Mouse (Mus musculus) neutrophil, adult 5-6 weeks (primary cell): ENCODE results near the gene Tfdp2. TPM values are rescaled to one million over a fixed set of nuclear protein-coding genes. Genes with fewer than 3 reads are reported as not detected.
"Not testable (repeated sequence)": the region's sequence is repeated elsewhere in the genome, so short reads cannot be mapped to it uniquely, and the experiment has no call there.

Source experiments
- ATAC-seq: fragments of 151-379, 151-347 bp; 2 replicates; pipeline ENCODE4 v1.8.0; 2017; ENCODE audit warnings: mild to moderate bottlenecking, moderate TSS enrichment; ENCODE audit not compliant: insufficient number of reproducible peaks, poor library complexity, low FRiP score, severe bottlenecking; ENCODE audit errors: extremely low read depth
- total RNA-seq: library from RNA; stranded (forward); fragments of 200-1000 nt; gene quantifications from 2 replicates; pipeline ENCODE4 v1.2.3, GENCODE M21; 2017

Tfdp2 gene
- 31.3 and 32.0 TPM in 2 replicates for total RNA-seq

- ATAC-seq: peak; percentile 91
These were observed at the start of gene Tfdp2 for GRCm38 (mm10) chr9:96195885-96196622. Gene Tfdp2, plus strand, starts transcription at chr9:96196275.

DNA sequence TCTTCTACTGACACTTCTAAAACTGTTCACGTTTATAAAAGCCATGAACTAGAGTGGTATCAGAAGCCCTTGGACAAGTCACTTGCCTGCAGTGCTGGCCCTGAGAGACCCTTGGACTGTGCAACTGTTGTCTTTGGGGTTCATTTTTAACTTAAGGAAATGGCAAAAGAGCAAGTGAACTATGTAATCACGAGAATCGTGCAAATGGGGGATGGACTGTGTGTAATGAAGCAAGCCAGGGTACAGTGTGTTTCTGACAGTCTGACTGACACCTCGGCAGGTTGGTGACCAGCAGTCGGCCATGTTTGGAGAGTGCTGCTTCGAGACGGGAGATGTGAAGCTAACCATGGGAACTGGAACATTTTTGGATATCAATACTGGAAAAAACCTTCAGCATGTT lies 43.3 kb upstream of the Tfdp2 start:
- ATAC-seq: no peak

- no peak for ATAC-seq
These were observed 37.6 kb upstream of the Tfdp2 start for GRCm38 (mm10) chr9:96158431-96158830.

DNA sequence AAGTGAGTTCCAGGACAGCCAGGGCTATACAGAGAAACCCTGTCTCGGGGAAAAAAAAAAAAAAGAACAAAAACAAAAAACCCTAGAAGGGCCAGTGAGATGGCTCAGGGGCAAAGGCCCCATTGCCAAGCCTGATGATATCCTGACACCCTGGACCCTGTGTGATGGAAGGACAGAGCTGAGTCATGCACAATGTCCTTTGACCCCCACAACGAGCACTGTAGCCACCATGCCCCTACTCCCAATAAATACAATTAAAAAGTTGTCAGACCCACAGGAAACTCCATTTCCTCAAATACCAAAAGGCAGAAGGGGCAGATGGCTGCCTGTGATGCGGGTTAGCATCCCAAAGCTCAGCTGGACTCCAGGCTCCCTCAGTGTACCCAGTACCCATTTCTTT lies 37.0 kb upstream of the Tfdp2 start:
- ATAC-seq: no peak

DNA sequence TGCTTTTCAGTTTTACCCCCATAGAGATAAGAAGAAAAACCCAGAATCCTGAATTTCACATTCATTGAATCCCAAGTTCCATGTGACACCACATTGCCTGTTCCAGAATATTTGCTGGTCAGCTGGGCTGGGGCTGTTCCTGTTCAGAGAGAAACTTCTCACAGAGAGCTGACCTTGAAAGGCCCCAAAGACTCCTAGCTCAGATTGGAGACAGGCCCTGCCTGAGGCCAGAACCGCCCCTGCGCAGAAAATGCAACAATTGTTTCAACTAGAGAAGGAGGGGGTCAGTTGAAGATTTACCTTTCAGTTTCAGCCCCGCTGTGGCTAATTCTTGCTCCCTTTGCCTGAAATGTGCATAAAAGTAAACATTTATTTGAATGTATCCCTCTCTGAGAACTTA lies 35.3 kb upstream of the Tfdp2 start:
- ATAC-seq: no peak

DNA sequence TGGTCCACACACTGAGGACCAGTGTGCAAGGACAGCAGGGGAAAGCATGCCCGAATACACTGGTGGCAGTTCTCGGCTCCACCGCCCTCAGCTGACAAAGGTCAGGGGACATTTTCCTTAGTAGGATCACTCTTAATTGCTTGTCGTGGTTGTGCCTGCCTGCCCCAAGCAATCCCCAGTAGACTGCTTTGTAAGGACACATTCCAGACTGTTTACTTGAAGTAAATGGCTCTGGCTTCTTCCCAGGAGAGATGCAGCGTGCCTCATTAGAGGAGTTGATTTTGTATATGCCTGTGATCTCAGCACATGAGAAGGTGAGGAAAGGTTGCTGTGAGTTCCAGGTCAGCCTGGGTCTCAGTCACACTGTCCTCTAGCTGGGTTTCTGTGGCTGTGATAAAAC lies 33.7 kb upstream of the Tfdp2 start:
- no peak for ATAC-seq

DNA sequence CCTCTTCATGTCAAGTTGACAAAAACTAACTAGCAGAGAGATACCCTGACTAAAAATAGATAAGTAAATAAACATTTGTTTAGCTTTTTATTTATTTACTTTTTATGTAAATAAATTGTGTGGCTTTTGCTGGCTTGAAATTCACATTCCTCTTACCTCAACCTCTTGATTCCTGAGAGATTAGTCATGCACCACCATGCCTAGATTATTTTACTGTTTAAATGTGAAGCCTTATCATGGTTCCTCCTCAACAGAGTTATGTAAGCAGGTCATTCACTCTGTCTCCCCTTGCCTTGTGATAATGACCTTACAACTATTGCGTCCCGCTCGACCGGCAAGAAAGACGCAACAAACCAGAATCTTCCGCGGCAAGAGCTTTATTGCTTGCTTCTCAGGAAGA lies 32.6 kb upstream of the Tfdp2 start:
- ATAC-seq: no peak

DNA sequence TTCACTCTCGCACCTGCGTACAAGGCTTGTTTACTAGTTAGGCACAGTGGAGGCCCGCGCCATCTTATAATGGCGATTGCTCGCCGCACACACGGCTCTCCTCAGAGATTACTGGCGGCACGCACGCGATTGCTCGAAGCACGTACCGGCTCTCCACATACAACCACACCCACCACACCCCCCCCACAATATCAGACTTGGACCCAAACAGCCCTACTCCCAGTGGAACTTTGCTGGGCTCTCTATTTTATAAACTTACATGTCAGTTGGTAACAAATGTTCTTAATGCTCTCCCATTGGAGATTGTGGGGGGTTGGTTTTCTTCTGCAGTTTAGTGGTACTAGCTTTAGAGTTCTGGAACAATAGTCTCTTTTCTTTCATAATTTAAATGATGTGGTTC lies 32.1 kb upstream of the Tfdp2 start:
- not testable (repeated sequence) for ATAC-seq

DNA sequence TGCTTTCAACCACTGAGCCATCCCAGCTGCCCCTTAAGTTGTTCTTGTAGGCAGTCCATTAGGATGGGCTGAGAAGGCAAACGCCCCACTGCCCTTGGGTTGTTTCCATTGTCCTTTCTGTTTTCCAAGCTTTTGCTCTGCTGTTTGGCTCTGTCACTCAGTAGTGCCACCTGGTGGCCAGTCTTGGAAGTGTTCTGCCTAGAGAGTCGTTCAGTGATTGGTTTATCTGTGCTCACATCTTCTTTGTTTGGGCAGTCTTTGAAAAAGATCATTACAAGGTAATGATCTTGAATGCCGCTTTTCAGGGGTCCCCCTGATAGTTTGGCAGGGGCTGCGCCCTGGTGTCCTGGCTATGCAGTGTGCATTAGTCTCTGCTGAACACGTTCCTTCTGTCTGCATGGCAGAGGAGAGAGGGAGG lies 28.9 kb upstream of the Tfdp2 start:
- peak; percentile 74; the same call in 1 of the 2 replicates for ATAC-seq

GRCm38 (mm10) chr9:96170600-96170999 lies 25.5 kb upstream of the Tfdp2 start:
- no peak for ATAC-seq

DNA sequence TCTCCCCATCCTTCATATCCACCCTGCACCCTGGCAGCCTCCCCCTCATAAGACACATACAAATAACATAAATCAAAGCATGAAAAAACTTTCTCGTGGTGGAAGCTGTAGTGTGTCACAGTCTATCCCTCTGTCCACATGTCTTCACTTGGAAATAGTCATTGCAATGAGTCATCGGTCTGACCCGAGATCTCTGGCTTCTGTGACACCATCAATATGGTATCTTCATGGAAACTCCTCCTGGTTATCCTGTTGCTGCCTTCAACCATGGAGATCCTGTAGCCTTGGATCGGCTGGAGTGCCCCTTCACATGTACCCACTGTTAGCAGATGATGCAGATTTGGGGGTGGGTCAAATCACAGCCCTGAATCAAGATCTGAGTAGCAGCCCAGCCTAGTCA lies 11.2 kb upstream of the Tfdp2 start:
- no peak for ATAC-seq

- ATAC-seq: no peak
These were observed 9.4 kb upstream of the Tfdp2 start for GRCm38 (mm10) chr9:96186701-96187100.

- peak; percentile 58; the same call in 1 of the 2 replicates for ATAC-seq
These were observed 634 bp downstream of the Tfdp2 start for GRCm38 (mm10) chr9:96196636-96197181.

DNA sequence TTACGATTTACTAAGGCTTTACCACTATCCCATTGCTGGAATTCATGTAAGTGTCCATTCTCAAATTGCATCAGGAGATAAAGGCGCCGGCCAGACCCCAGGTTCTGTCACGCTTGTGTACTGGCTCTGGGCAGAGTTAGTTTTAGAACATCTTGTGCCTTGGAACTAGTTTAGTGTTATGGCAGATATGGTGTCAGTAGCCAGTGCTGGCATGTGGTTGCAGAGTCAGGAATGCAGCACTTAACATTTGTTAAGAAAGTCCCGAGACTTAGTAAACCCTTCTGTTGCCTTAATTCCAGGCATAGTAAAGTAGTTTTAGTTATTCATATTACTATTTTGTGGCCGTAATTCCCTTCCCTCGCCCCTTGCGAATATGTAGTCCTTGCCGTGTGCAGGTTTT lies 1.7 kb downstream of the Tfdp2 start:
- no peak for ATAC-seq

DNA sequence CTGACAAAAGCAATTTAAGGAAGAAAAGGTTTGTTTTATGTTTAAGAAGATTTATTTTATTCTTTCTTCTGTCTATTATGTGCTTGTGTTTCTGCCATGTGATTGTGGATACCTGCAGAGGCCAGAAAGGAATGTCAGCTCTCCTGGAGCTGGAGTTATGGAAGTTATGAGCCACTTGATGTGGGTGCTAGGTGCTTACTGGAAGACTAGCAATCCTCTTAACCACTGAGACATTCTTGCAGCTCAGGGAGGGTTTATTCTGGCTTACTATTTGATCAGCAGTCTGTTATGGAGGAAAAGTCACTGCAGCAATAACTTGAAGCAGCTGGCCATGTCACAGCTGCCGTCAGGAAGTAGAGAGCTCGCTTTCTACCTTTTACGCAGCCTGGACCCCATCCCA lies 7.6 kb downstream of the Tfdp2 start:
- ATAC-seq: no peak

- no peak for ATAC-seq
These were observed 11.4 kb downstream of the Tfdp2 start for GRCm38 (mm10) chr9:96207428-96207827.

- ATAC-seq: no peak
These were observed 17.1 kb downstream of the Tfdp2 start for GRCm38 (mm10) chr9:96213036-96213645.

DNA sequence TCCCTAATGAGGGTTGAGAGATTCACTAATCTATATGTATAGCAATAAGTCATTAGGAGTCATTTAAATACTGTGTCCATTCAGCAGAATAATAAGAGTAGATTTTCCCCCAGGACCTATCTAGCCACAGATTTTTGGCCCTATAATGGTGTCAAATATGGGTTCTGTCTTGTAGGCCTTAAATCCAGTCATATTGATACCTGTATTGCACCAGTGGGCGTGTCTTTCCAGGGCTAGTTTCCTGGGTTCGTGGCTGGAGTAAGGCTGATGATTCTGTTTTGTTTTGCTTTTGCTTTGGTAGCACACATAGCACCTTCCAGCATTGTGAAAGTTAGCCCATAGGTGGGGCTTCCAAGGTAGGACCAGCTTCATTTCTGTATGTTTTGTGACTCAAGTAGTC lies 18.1 kb downstream of the Tfdp2 start:
- ATAC-seq: no peak

GRCm38 (mm10) chr9:96217299-96217698 lies 21.2 kb downstream of the Tfdp2 start:
- no peak for ATAC-seq

DNA sequence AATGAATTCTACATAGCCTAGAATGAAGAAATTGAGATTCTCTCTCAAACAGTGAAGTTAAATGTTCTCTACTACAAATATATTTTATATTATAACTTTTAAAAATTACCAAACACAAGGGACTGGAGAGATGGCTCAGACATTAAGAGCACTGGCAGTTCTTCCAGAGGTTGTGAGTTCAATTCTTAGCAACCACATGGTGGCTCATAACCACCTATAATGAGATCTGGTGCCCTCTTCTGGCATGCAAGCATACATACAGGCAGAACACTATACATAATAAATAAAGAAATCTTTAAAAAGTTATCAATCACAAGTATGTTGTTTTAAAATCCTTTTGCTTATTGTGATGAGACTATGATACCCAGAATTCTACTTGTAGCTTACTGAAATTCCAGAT lies 21.7 kb downstream of the Tfdp2 start:
- ATAC-seq: no peak
